Mouse (Mus musculus) bone marrow, adult 2 months (tissue): ENCODE data around the gene Pcbp3.

Source experiments
- CTCF ChIP-seq: fragments of 200-500 bp; IDR thresholded peaks from 2 replicates; pipeline ENCODE4 v1.5.1; 2011; ENCODE audit warnings: low read length, control low read depth; ENCODE audit not compliant: control insufficient read depth, insufficient read depth
- POLR2A ChIP-seq: fragments of 200-500 bp; IDR thresholded peaks from 2 replicates; pipeline ENCODE4 v1.6.1; 2011; ENCODE audit warnings: low read depth, mild to moderate bottlenecking, control low read depth, low read length, borderline replicate concordance; ENCODE audit not compliant: control insufficient read depth

- TF ChIP-seq POLR2A (no peak), CTCF (no peak)
These were observed 162.7 kb downstream of the Pcbp3 start for GRCm38 (mm10) chr10:76798751-76799585.
